Comparison of ENCODE assay signal across 9 mouse cellular contexts in genomic region chr11:82389396-82390291, GRCm38 (mm10). TPM values are rescaled to one million over a fixed set of nuclear protein-coding genes. Genes with fewer than 3 reads are reported as not detected.
DNase-seq lines count a peak whose midpoint lies in the region; ATAC-seq lines count a peak whose summit lies in the region.
"Had no signal": no experiment of that assay in that cellular context is flagged by ENCODE, and none has a peak within 500 bp of the region (broad histone marks: within the 10 kb centered on the region; RNA-seq: fewer than 3 reads in every experiment).

No protein-coding gene starts in this region.

- no peak overlapping the region for H3K27ac ChIP-seq in heart, embryonic 14.5 days (replicated peaks in 1 of 2; ENCODE audit: control insufficient read depth in 1 of 2, insufficient read depth in 1 of 2, low read depth in 2 of 2, low read length in 2 of 2)
- peak overlapping the region; percentile 73 for H3K27ac ChIP-seq in hindbrain, embryonic 15.5 days (replicated peaks)
- H3K27ac ChIP-seq in midbrain, embryonic 10.5 days (replicated peaks): peak overlapping the region; percentile 79

- peaks cover 4 to 25% of the 10 kb centered on the region in 2 experiments; a peak in 3 of 4 replicates for H3K4me1 ChIP-seq in heart, embryonic 14.5 days (ENCODE audit: control insufficient read depth in 2 of 2, insufficient read depth in 2 of 2, low read length in 2 of 2)
- H3K4me1 ChIP-seq in hindbrain, embryonic 15.5 days (replicated peaks): peaks cover 58% of the 10 kb centered on the region
- H3K4me1 ChIP-seq in midbrain, embryonic 10.5 days: peaks cover 50% of the 10 kb centered on the region

- peak overlapping the region; percentile 54; the same call in 1 of the 2 replicates for H3K9ac ChIP-seq in heart, embryonic 14.5 days (ENCODE audit: low read length)
- peak overlapping the region; percentile 74 for H3K9ac ChIP-seq in hindbrain, embryonic 15.5 days

- H3K4me2 ChIP-seq in heart, embryonic 14.5 days (ENCODE audit: low read length): peak overlapping the region; percentile 90
- peak overlapping the region; percentile 96 for H3K4me2 ChIP-seq in hindbrain, embryonic 15.5 days

- H3K9me3 ChIP-seq in heart, embryonic 14.5 days (ENCODE audit: control insufficient read depth, low read length): no peaks in the 10 kb centered on the region
- H3K9me3 ChIP-seq in hindbrain, embryonic 15.5 days: no peaks in the 10 kb centered on the region
- H3K9me3 ChIP-seq in midbrain, embryonic 10.5 days (replicated peaks): no peaks in the 10 kb centered on the region

- H3K27me3 ChIP-seq in heart, embryonic 14.5 days (ENCODE audit: control insufficient read depth, insufficient read depth, low read length): peaks cover 90% of the 10 kb centered on the region
- H3K27me3 ChIP-seq in hindbrain, embryonic 15.5 days: peaks cover 32% of the 10 kb centered on the region
- H3K27me3 ChIP-seq in midbrain, embryonic 10.5 days (ENCODE audit: low read depth, poor library complexity, severe bottlenecking): peaks cover 98% of the 10 kb centered on the region

- no peak for ATAC-seq in heart, embryonic 14.5 days (ENCODE audit: insufficient number of reproducible peaks, insufficient read depth, low FRiP score, low read depth)
- ATAC-seq in hindbrain, embryonic 15.5 days (ENCODE audit: low FRiP score, low read depth): peak; percentile 16; the same call in 1 of the 2 replicates
- ATAC-seq in monocyte, adult 5-6 weeks (replicated peaks; ENCODE audit: insufficient number of reproducible peaks, low FRiP score, low TSS enrichment, poor library complexity, severe bottlenecking): no peak
- ATAC-seq: Patski had no signal

- no peak for DNase-seq in heart, adult 8-10 months (ENCODE audit: low spot score)
- peak; percentile 20 for DNase-seq in Muller cell, postnatal 12 days (ENCODE audit: inconsistent ontology term)
- DNase-seq in embryo, embryonic 10.5 days (ENCODE audit: low spot score): peak; percentile 73
- no peak for DNase-seq in midbrain, embryonic 10.5 days (ENCODE audit: low spot score)
- no peak for DNase-seq in ovary, adult 18-20 months (ENCODE audit: low spot score)

- no peaks in the 10 kb centered on the region for H3K36me3 ChIP-seq in heart, embryonic 14.5 days (ENCODE audit: control insufficient read depth, insufficient read depth, low read length)
- H3K36me3 ChIP-seq in hindbrain, embryonic 15.5 days: no peaks in the 10 kb centered on the region
- no peaks in the 10 kb centered on the region for H3K36me3 ChIP-seq in midbrain, embryonic 10.5 days

- H3K4me3 ChIP-seq in heart, embryonic 14.5 days (ENCODE audit: control insufficient read depth in 1 of 2, insufficient read depth in 1 of 2, low read depth in 1 of 2, low read length in 2 of 2): peak overlapping the region; percentile 47
- H3K4me3 ChIP-seq in hindbrain, embryonic 15.5 days: peak overlapping the region; percentile 89
- peak overlapping the region; percentile 72 for H3K4me3 ChIP-seq in midbrain, embryonic 10.5 days

- WGBS in heart, embryonic 14.5 days: 2% methylated on average over 63 of the region's 69 CpGs
- WGBS in hindbrain, embryonic 15.5 days: under 1% methylated on average over 69 of the region's 69 CpGs
- WGBS in midbrain, embryonic 10.5 days: 1% methylated on average over 69 of the region's 69 CpGs

RNA-seq across cellular contexts. Expression of gene Tmem132e, which starts 0.9 kb away (rescaled TPM):
- polyA plus RNA-seq in heart, embryonic 14.5 days (2014; fragmentation: Nextera tagmentation; extraction: Ambion mirVana): 0.15 and 0.32 TPM in 2 replicates
- 1 to 10 TPM in 1 of 4 experiments, under 1 TPM in 3; 0.22 to 1.1 (median 0.46) TPM for total RNA-seq in heart, adult 8-10 months (2022)
- 4.2 and 4.3 TPM in 2 replicates for polyA plus RNA-seq in hindbrain, embryonic 15.5 days (2015; fragmentation: Nextera tagmentation; extraction: Ambion mirVana)
- polyA plus RNA-seq in midbrain, embryonic 10.5 days (2016; fragmentation: Nextera tagmentation; extraction: Ambion mirVana): 0.89 and 0.93 TPM in 2 replicates
- not detected in 3 replicates for total RNA-seq in monocyte, adult 5-6 weeks (2017)

Comparison
In these comparisons a context has a peak if more than half of its experiments do, and no peak if none do; other contexts are left out.
1. H3K27ac ChIP-seq: peak in hindbrain, embryonic 15.5 days (single experiment) and midbrain, embryonic 10.5 days (single experiment); none in heart, embryonic 14.5 days (0 of 2).
2. DNase-seq: peak in Muller cell, postnatal 12 days (single experiment) and embryo, embryonic 10.5 days (single experiment); none in heart, adult 8-10 months (single experiment), midbrain, embryonic 10.5 days (single experiment) and ovary, adult 18-20 months (single experiment).
3. Peak in every context shown above with its lines, with median percentiles within 50 percentile points of each other: H3K4me3 ChIP-seq.